Mouse (Mus musculus) Patski (cell line): ENCODE measurements around the gene B4gat1. TPM values are rescaled to one million over a fixed set of nuclear protein-coding genes. Genes with fewer than 3 reads are reported as not detected.

ENCODE experiments used
- ATAC-seq: fragments of 100-300 bp; one replicate; pipeline ENCODE4 v1.8.0; 2021
- CTCF ChIA-PET: fragments of 350-600 bp; sonication (Branson Sonifier 250); formaldehyde crosslinking; loops from one replicate; lab custom pipeline; 2022; ENCODE audit warnings: inconsistent platforms; lab: Charles Lee
- POLR2A ChIA-PET: fragments of 350-600 bp; sonication (Branson Sonifier 250); formaldehyde crosslinking; loops from one replicate; lab custom pipeline; 2022; ENCODE audit warnings: antibody characterized with exemption, inconsistent platforms; lab: Charles Lee
- DNase-seq: peaks from one replicate; pipeline ENCODE4 v3.0.0-alpha.2; 2011; ENCODE audit warnings: low read depth, low spot score
- H3K27me3 ChIP-seq: fragments of 371-371 bp; one replicate; pipeline ENCODE4 v1.5.1; 2021
- CTCF ChIP-seq: fragments of 100-300 bp; IDR thresholded peaks from one replicate; pipeline ENCODE4 v1.5.1; 2021
- in situ Hi-C: fragments of 300-500 bp; cut with MboI; formaldehyde crosslinking; loops from 3 replicates; pipeline ENCODE4 v1.11.1; 2018; ENCODE audit warnings: low pct_unique_long_range_greater_than_20kb, mixed read lengths
- polyA plus RNA-seq: library from polyadenylated mRNA; unstranded; gene quantifications from one replicate; pipeline ENCODE4 v1.2.3, GENCODE M21; 2021

B4gat1 gene
- polyA plus RNA-seq, 1 experiment from 2014 or later, result 82.4 TPM

- CTCF ChIA-PET, result interaction anchor here (0.8 to 2.2 kb wide), 7 partner anchors 9 to 49 kb away, joined by 3 to 9 read pairs (median 3); partner anchors contain the start of genes AC124502.3, B4gat1, Cd248 and Rin1
- DNase-seq (peak; percentile 96), ATAC-seq (peak; percentile 80)
- in situ Hi-C loops, result no loop called here
- peaks cover 7% of the 10 kb centered on the region for H3K27me3 ChIP-seq
- POLR2A ChIA-PET, result interaction anchor here (0.5 to 1.4 kb wide), 2 partner anchors 48 to 698 kb away, joined by 3 read pairs; no protein-coding TSS in a partner anchor
- no peak for TF ChIP-seq CTCF
Measured at GRCm38 (mm10) chr19:5087884-5088728, 49.5 kb downstream of the B4gat1 start, which contains the start of gene Yif1a. TSS of gene Yif1a (plus strand) at chr19:5088538.

- CTCF ChIA-PET, result interaction anchor here (0.9 to 1.5 kb wide), 4 partner anchors 10 to 51 kb away, joined by 3 to 7 read pairs (median 4); no protein-coding TSS in a partner anchor
- POLR2A ChIA-PET, result no interaction called here
- DNase-seq (no peak), ATAC-seq (no peak)
- no peak for TF ChIP-seq CTCF
- peaks cover 7% of the 10 kb centered on the region for H3K27me3 ChIP-seq
- in situ Hi-C loops, result no loop called here
Measured at GRCm38 (mm10) chr19:5089324-5089723, 50.7 kb downstream of the B4gat1 start.

Other genes with a start within 250 kb of the B4gat1 start
- gene Rbm4, start 244.9 kb upstream of the B4gat1 start, polyA plus RNA-seq, result 42.3 TPM
- 9.9 TPM for gene Gm21992, start 227.2 kb upstream of the B4gat1 start, polyA plus RNA-seq
- 36.5 TPM for gene Rbm14, start 227.2 kb upstream of the B4gat1 start, polyA plus RNA-seq
- 133 TPM for gene Ccs, start 199.5 kb upstream of the B4gat1 start, polyA plus RNA-seq
- gene Ccdc87, start 199.5 kb upstream of the B4gat1 start, polyA plus RNA-seq, result 0.26 TPM
- gene Ctsf, start 183.7 kb upstream of the B4gat1 start, polyA plus RNA-seq, result 79.4 TPM
- 0.10 TPM for gene Actn3, start 160.9 kb upstream of the B4gat1 start, polyA plus RNA-seq
- 17.2 TPM for gene Zdhhc24, start 160.2 kb upstream of the B4gat1 start, polyA plus RNA-seq
- gene Bbs1, start 132.2 kb upstream of the B4gat1 start, polyA plus RNA-seq, result 20.3 TPM
- 91.0 TPM for gene Dpp3, start 110.5 kb upstream of the B4gat1 start, polyA plus RNA-seq
- gene Peli3, start 95.7 kb upstream of the B4gat1 start, polyA plus RNA-seq, result 7.4 TPM
- 106 TPM for gene Mrpl11, start 76.7 kb upstream of the B4gat1 start, polyA plus RNA-seq
- gene Npas4, start 48.5 kb upstream of the B4gat1 start, polyA plus RNA-seq, result 0.18 TPM
- gene Slc29a2, start 15.0 kb upstream of the B4gat1 start, polyA plus RNA-seq, result 15.8 TPM
- gene AC124502.3, start 65 bp downstream of the B4gat1 start, polyA plus RNA-seq, result 1.7 TPM
- gene Brms1, start 2.5 kb downstream of the B4gat1 start, polyA plus RNA-seq, result 56.8 TPM
- gene Rin1, start 11.7 kb downstream of the B4gat1 start, polyA plus RNA-seq, result 39.4 TPM
- 0.44 TPM for gene Cd248, start 29.3 kb downstream of the B4gat1 start, polyA plus RNA-seq
- gene Tmem151a, start 46.7 kb downstream of the B4gat1 start, polyA plus RNA-seq, result 0.39 TPM
- 68.6 TPM for gene Yif1a, start 49.7 kb downstream of the B4gat1 start, polyA plus RNA-seq
- gene Cnih2, start 59.7 kb downstream of the B4gat1 start, polyA plus RNA-seq, result 2.5 TPM
- gene Rab1b, start 68.2 kb downstream of the B4gat1 start, polyA plus RNA-seq, result 237 TPM
- 84.0 TPM for gene Klc2, start 79.7 kb downstream of the B4gat1 start, polyA plus RNA-seq
- gene Pacs1, start 234.3 kb downstream of the B4gat1 start, polyA plus RNA-seq, result 23.8 TPM